Mouse (Mus musculus): ENCODE results near the gene Src.

Gene Src

GRCm38 (mm10) chr2:157412497-157412896, 5.7 kb upstream of the Src start:
- no peak for DNase-seq (ENCODE audit: low spot score)

GRCm38 (mm10) chr2:157417229-157417628, 1.0 kb upstream of the Src start:
- DNase-seq (ENCODE audit: low spot score) = no peak

GRCm38 (mm10) chr2:157418609-157419071, 396 bp downstream of the Src start:
- no peak for DNase-seq (ENCODE audit: low spot score)

- DNase-seq (ENCODE audit: low spot score) = no peak
Measured at GRCm38 (mm10) chr2:157419506-157419905, 1.3 kb downstream of the Src start.

GRCm38 (mm10) chr2:157420404-157420803, 2.2 kb downstream of the Src start:
- no peak for DNase-seq (ENCODE audit: low spot score)

GRCm38 (mm10) chr2:157422062-157422655, 3.9 kb downstream of the Src start:
- DNase-seq (ENCODE audit: low spot score) = no peak

- peak; percentile 80 for DNase-seq (ENCODE audit: low spot score)
Measured at GRCm38 (mm10) chr2:157422854-157423705, 4.8 kb downstream of the Src start.

- no peak for DNase-seq (ENCODE audit: low spot score)
Measured at GRCm38 (mm10) chr2:157423706-157424125, 5.5 kb downstream of the Src start.

GRCm38 (mm10) chr2:157424126-157424903, 6.1 kb downstream of the Src start:
- peak; percentile 69 for DNase-seq (ENCODE audit: low spot score)

GRCm38 (mm10) chr2:157424904-157425642, 6.8 kb downstream of the Src start:
- DNase-seq (ENCODE audit: low spot score) = no peak

- DNase-seq (ENCODE audit: low spot score) = no peak
Measured at GRCm38 (mm10) chr2:157425643-157425988, 7.4 kb downstream of the Src start.

- peak; percentile 67 for DNase-seq (ENCODE audit: low spot score)
Measured at GRCm38 (mm10) chr2:157426171-157426570, 7.9 kb downstream of the Src start.

GRCm38 (mm10) chr2:157427164-157427563, 8.9 kb downstream of the Src start:
- no peak for DNase-seq (ENCODE audit: low spot score)

- DNase-seq (ENCODE audit: low spot score) = no peak
Measured at GRCm38 (mm10) chr2:157428351-157429139, 10.3 kb downstream of the Src start.

GRCm38 (mm10) chr2:157429735-157430134, 11.5 kb downstream of the Src start:
- no peak for DNase-seq (ENCODE audit: low spot score)

GRCm38 (mm10) chr2:157430667-157431429, 12.6 kb downstream of the Src start:
- no peak for DNase-seq (ENCODE audit: low spot score)

GRCm38 (mm10) chr2:157431912-157432311, 13.7 kb downstream of the Src start:
- no peak for DNase-seq (ENCODE audit: low spot score)

- DNase-seq (ENCODE audit: low spot score) = no peak
Measured at GRCm38 (mm10) chr2:157432476-157432875, 14.2 kb downstream of the Src start.

- DNase-seq (ENCODE audit: low spot score) = peak; percentile 58
Measured at GRCm38 (mm10) chr2:157434041-157434440, 15.8 kb downstream of the Src start.

GRCm38 (mm10) chr2:157434497-157434896, 16.3 kb downstream of the Src start:
- peak; percentile 93 for DNase-seq (ENCODE audit: low spot score)
